Comparison of ENCODE assay signal across 22 mouse cellular contexts in the genomic region with DNA sequence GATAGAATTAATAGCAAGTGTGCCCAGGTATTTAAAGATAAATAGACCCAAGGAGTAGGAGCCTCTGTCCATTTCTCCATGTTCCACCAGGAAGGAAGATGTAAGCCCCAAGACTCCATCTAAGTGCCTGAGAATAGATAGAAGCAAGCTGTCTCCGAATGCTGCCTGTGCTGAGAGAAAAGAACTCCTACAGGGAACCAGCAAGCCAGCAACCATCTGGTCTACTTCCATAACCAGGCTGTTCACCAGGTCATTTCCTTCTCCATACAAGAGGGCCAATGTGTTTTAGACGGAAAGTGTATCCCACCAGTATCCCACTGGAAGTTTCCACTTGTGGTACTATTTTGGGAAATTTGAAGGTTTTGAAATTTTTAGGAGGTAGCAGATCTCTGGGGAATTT.
DNase-seq lines count a peak whose midpoint lies in the region; ATAC-seq and TF ChIP-seq lines count a peak whose summit lies in the region.
"Had no signal": no experiment of that assay in that cellular context is flagged by ENCODE, and none has a peak within 500 bp of the region (broad histone marks: within the 10 kb centered on the region; RNA-seq: fewer than 3 reads in every experiment).

No protein-coding gene starts in this region.

- H3K36me3 ChIP-seq in hindbrain, postnatal 0 days (ENCODE audit: insufficient read depth, low read length) = no peaks in the 10 kb centered on the region
- H3K36me3 ChIP-seq: embryonic facial prominence, embryonic 13.5 days; G1E; heart, embryonic 15.5 days had no signal

- no peak overlapping the region for H3K9ac ChIP-seq in hindbrain, postnatal 0 days (replicated peaks; ENCODE audit: low read length)
- H3K9ac ChIP-seq: embryonic facial prominence, embryonic 13.5 days; forebrain, embryonic 13.5 days; forebrain, postnatal 0 days; heart, embryonic 15.5 days; hindbrain, embryonic 14.5 days had no signal

- H3K4me2 ChIP-seq in hindbrain, postnatal 0 days (ENCODE audit: low read depth, low read length) = no peak overlapping the region
- H3K4me2 ChIP-seq: embryonic facial prominence, embryonic 13.5 days; forebrain, embryonic 13.5 days; heart, embryonic 11.5 days; heart, embryonic 15.5 days; hindbrain, embryonic 14.5 days had no signal

- peak; percentile 53 for ATAC-seq in cerebellum, adult (ENCODE audit: insufficient number of reproducible peaks, low FRiP score, low TSS enrichment)
- ATAC-seq in hindbrain, postnatal 0 days = no peak
- ATAC-seq: CD4-positive, CD25-positive, alpha-beta regulatory T cell, adult 4 months; forebrain, embryonic 13.5 days; forebrain, postnatal 0 days; intestine, embryonic 16.5 days had no signal

- no peak for TF ChIP-seq POLR2A in cerebellum, adult 2 months (IDR thresholded peaks at IDR 0.05; ENCODE audit: borderline replicate concordance, insufficient read depth, low read length)

- peaks cover 26% of the 10 kb centered on the region; the same call in 1 of the 2 replicates for H3K4me1 ChIP-seq in cerebellum, adult 2 months (ENCODE audit: control insufficient read depth, insufficient read depth, low read length)
- H3K4me1 ChIP-seq in hindbrain, postnatal 0 days (ENCODE audit: insufficient read depth, low read length) = no peaks in the 10 kb centered on the region; the same call in 1 of the 2 replicates
- H3K4me1 ChIP-seq: embryonic facial prominence, embryonic 13.5 days; heart, embryonic 15.5 days had no signal

- no peak overlapping the region for H3K27ac ChIP-seq in cerebellum, adult 2 months (ENCODE audit: insufficient read depth, low read length)
- no peak overlapping the region for H3K27ac ChIP-seq in hindbrain, postnatal 0 days
- H3K27ac ChIP-seq: embryonic facial prominence, embryonic 13.5 days; forebrain, embryonic 13.5 days; heart, embryonic 15.5 days; hindbrain, embryonic 14.5 days had no signal

- DNase-seq in cerebellum, postnatal 4 days (ENCODE audit: low spot score in 2 of 2) = no peak
- DNase-seq in brain, adult 2 months (ENCODE audit: low read depth, low spot score) = peak; percentile 90
- peak; percentile 51 to 80 for DNase-seq in cerebellum, adult 2 months
- DNase-seq in cerebellum, postnatal 10 days = peak; percentile 52 to 56
- DNase-seq in thymus, postnatal 10 days (ENCODE audit: low spot score in 2 of 2) = no peak
- DNase-seq in hindbrain, postnatal 0 days (ENCODE audit: low spot score) = no peak
- DNase-seq in heart, adult 8-10 months (ENCODE audit: low spot score) = no peak
- DNase-seq: adrenal gland, postnatal 10 days; B cell, adult 2 months; forebrain, postnatal 0 days; heart, adult 18-20 months; heart, postnatal 14 days; kidney, adult 2 months had no signal

- WGBS in cerebellum, adult 2 months = 17% methylated on average over 2 of the region's 2 CpGs
- WGBS in hindbrain, postnatal 0 days = 77% methylated on average over 2 of the region's 2 CpGs

- TF ChIP-seq CTCF in cerebellum, adult 2 months (IDR thresholded peaks at IDR 0.05; ENCODE audit: borderline replicate concordance, insufficient read depth, low read depth, low read length) = no peak
- TF ChIP-seq CTCF in hindbrain, postnatal 0 days (IDR thresholded peaks at IDR 0.05; ENCODE audit: low read depth) = no peak

- no peaks in the 10 kb centered on the region for H3K9me3 ChIP-seq in hindbrain, postnatal 0 days (ENCODE audit: low read length)
- H3K9me3 ChIP-seq: embryonic facial prominence, embryonic 13.5 days; forebrain, embryonic 13.5 days; G1E; heart, embryonic 15.5 days had no signal

- no peaks in the 10 kb centered on the region for H3K27me3 ChIP-seq in cerebellum, adult 2 months (ENCODE audit: control insufficient read depth, insufficient read depth, low read length)
- H3K27me3 ChIP-seq in hindbrain, postnatal 0 days (ENCODE audit: insufficient read depth, low read length) = no peaks in the 10 kb centered on the region
- H3K27me3 ChIP-seq: heart, embryonic 15.5 days had no signal

- H3K4me3 ChIP-seq in cerebellum, adult 2 months (replicated peaks; ENCODE audit: insufficient read depth, low read depth, low read length) = no peak overlapping the region
- H3K4me3 ChIP-seq in hindbrain, postnatal 0 days (ENCODE audit: low read length) = no peak overlapping the region
- H3K4me3 ChIP-seq: embryonic facial prominence, embryonic 13.5 days; forebrain, embryonic 13.5 days; heart, embryonic 15.5 days had no signal

Comparison
In these comparisons a context has a peak if more than half of its experiments do, and no peak if none do; other contexts are left out.
1. DNase-seq: peak in brain, adult 2 months (single experiment), cerebellum, adult 2 months (2 of 2) and cerebellum, postnatal 10 days (2 of 2); none in cerebellum, postnatal 4 days (0 of 2), thymus, postnatal 10 days (0 of 2), hindbrain, postnatal 0 days (single experiment) and heart, adult 8-10 months (single experiment).